Mouse (Mus musculus): ENCODE results near the gene Rasl10b.

Gene Rasl10b

DNA sequence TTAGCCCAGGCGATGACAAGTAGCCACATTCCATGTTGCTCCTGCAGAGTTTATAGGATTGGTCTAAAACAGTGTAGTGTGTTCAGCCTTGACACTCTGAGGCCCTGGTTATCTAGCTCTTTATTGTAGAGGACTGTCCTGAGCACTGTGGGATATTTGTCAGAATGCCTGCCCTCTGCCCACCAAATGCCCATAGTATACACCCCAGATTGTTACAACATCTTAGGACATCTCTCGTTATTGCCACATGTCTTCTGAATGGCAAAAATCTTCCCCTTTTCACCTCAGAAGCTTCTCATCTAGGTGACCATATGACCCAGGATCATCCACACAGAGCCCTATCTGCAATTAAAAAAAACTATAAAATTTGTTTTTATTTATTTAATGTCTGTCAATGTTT, 23.6 kb downstream of the Rasl10b start:
- DNase-seq (ENCODE audit: low spot score): no peak

- no peak for DNase-seq (ENCODE audit: low spot score)
Observed at GRCm38 (mm10) chr11:83437377-83437776, 28.4 kb downstream of the Rasl10b start, which contains the start of gene 1700020L24Rik. TSS of gene 1700020L24Rik (plus strand) at chr11:83437677.

- no peak for DNase-seq (ENCODE audit: low spot score)
Observed at GRCm38 (mm10) chr11:83439426-83440060, 30.6 kb downstream of the Rasl10b start.

DNA sequence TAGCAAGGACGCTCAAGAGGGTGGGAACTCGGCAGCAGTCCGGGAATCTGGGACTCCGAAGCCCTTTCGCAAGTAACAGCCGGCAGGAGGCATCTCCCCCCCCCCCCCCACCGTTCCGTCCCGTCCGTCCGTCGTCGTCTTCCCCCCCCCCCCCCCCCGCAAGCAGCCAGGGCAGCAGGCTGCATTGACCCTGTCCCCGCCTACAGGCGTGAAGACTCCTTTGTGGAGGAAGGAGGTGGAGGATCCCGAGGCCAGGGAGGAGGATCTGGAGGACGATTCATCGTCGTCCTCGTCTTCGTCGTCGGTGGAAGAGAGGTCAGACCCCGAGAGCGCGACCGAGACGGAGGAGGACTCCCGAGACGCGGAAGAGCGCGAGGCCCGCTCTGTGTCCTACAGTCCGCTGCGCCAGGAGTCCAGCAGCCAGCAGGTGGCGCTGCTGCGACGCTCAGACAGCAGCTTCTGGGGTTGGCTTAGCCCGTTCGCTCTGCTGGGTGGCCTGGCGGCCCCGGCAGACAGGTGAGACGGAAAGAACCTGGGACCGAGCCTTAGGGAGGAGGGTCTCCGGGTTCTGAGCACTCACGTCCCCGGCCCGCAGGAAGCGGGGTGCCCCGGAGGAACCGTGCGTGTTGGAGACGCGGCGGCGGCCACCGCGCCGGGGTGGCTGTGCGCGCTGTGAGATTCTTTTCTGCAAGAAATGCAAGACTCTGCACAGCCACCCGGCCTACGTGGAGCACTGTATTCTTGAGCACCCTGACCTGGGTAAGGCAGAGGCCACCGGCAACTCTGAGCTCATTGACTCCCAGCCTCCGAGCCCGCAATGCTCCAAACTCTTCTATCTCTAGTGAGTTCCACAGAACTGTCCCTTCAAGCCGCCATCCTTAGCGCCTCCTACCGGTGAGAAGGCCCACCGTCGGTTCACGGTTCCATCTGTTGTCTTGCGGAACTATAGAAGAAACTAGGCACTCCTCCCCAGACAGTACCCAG, 31.4 kb downstream of the Rasl10b start:
- peak; percentile 83 for DNase-seq (ENCODE audit: low spot score)

DNA sequence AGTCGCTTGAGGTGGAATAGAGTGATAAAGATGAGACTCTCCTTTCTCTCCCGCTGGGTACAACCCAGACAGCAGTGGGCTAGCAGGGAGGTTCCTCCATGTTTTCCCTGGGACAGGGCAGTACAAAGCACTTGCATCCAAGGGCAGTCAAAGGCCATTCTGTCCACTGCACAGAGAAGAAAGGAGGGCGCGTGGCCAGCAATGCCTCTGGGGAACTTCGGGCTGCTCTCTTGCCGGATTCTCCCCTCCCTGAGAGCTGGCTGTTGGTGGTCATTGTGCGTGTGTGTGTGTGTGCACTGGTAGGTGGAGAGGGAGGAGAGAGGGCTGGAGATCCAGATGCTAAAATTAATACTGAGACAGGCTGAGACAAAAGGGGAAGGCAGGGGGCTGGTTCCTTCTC, 32.3 kb downstream of the Rasl10b start:
- DNase-seq (ENCODE audit: low spot score): no peak

- peak; percentile 86 for DNase-seq (ENCODE audit: low spot score)
Observed at GRCm38 (mm10) chr11:83442596-83443267, 33.8 kb downstream of the Rasl10b start.

- DNase-seq (ENCODE audit: low spot score): no peak
Observed at GRCm38 (mm10) chr11:83443824-83444223, 34.9 kb downstream of the Rasl10b start.

DNA sequence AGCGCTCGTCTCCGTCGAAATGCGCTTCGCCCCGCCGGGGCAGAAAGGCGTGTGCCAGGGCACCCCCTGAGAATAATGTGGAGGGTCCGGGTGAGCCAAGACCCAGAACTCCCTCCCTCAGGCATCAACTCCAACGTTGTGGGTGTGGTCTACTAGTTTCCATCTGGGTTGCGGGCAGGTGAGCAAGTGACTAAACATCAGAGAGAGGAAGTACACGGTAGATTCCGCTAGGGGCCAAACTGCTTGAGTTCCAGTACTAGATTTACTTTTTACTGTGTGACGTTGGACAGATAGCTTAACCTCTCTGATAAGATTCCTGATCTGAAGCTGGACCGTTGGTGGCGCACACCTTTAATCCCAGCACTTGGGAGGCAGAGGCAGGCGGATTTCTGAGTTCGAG, 36.1 kb downstream of the Rasl10b start:
- no peak for DNase-seq (ENCODE audit: low spot score)

GRCm38 (mm10) chr11:83447612-83448011, 38.7 kb downstream of the Rasl10b start:
- DNase-seq (ENCODE audit: low spot score): no peak

DNA sequence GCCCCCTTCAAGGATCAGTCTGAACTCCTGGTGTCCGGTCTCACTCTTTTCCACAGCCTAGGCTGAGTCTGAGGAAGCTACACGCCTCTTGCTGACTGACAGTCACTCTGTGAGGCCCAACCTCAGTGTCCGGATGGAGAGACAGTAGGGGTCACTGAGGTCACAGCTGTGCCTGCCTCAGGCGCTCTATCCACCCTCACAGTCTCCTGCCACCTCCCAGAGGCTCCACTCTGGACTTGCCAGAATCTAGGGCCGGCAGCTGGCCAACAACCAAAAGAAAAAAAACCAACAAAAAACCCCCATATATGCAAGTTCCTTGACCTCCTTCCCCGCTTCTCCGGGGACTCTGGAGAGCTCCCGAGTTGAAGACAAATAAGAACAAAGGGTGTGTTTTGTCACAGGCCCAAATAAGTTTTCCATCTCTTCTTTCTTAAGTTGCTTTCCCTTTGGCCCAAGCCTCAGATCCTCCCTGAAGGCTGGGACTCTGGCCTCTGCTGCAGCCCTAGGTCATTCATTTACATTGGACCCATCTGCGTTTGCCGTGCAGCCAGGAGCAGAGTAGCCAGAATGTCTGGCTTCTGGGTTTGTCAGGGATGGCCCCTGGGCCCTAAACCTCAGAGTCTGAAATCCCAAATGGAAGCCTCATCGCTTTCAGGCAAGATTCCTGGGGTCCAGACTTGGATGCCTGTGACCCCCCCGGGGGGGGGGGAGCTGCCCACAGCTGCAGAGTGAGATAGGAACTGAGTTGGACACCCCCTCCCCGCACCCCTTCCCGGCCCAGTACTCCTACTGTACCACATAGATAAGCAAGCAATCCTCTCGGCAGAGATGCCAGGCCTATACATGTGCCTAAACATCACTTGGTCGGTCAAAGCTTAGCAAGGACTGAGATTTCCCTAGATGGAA, 39.3 kb downstream of the Rasl10b start:
- DNase-seq (ENCODE audit: low spot score): no peak

DNA sequence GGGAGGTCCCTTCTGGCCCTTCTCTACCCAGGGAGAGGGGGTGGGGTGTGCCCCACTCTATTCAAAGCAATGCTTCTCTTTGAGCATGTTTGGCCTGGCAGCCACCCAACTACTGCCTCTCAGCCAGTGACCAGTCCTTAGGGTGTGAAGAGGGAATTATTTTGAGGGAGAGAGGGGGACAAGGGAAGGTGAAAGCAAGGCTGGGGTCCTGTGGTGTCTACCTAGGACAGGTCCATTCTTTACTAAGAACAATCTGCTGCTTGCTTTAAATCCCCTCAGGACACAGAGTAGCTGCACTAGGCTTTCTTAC, 39.9 kb downstream of the Rasl10b start:
- DNase-seq (ENCODE audit: low spot score): no peak

DNA sequence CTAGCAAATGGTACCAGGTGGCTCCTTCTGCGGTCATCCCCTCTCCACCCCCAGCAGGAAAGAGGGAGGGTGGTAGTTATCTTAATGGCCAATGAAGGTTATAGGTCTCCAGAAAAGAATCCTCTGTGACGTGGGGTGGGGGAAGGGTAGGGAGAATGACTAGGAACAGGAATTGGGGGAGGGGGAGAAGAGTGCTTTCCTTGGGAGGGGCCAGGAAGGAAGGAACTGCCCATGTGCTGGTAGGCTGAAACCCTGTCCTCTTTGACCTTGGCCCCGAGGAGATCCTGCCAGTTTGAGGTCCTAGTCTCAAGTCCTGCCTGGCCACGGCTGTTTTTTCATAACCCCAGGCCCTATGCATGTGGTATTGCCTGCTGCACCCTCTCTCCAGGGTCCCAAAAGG, 40.4 kb downstream of the Rasl10b start:
- DNase-seq (ENCODE audit: low spot score): no peak

DNA sequence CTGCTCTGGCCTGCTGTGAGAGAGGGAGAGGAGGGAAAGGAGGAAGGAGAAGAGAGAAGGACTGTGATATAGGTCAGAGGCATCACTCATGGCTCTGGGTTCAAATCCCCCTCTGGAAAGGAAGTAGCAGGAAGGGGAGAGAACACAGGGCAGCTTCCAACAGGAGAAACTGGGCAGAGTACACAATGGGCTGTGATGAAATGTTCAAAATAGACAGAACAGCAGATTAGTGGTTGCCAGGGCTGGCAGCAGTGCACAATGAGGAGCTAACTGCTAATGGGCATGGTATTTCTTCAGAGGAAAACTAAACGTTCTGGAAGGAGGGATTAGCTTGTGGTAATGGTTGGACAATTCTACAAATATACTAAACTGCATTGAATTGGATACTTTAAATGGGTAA, 41.6 kb downstream of the Rasl10b start:
- no peak for DNase-seq (ENCODE audit: low spot score)

DNA sequence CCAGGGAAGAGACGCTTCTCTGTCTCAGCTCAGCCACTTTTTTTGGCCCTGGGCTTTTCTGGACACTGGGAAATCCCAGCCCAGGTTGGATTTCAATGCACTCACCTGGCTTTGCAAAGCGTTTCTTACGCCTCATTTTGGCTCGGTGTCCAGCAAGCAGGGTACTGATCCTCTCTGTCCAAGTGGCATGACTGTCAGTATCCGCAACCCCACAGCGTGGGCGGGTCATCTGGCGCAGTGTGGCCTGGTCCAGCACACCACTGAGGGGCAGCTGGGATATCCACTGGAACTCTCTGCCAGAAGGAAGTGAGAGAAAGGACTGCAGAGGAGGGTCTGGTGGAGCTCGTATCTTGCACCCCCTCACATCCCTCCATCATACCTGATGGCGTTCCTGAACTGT, 42.3 kb downstream of the Rasl10b start:
- no peak for DNase-seq (ENCODE audit: low spot score)

GRCm38 (mm10) chr11:83454548-83454947, 45.6 kb downstream of the Rasl10b start:
- no peak for DNase-seq (ENCODE audit: low spot score)

DNA sequence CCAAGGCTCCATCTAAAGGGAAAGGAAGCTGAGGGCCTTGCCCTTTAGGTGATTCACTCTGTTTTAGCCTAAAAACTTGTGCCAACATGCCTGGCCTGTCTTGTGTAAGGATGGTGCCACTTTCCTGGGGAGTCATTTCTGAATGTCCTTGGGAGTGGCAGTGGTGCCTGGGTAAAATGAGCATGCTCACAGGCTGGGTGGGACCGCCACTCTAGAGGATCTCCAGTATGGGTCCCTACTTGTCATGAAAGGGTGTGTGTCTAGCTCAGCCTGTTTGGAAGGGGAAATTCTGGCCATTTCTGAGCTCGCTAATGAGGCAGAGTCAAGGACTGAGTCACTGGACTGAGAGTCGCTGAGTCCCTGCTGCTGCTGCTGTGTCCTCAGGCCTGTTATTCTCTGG, 46.7 kb downstream of the Rasl10b start:
- DNase-seq (ENCODE audit: low spot score): no peak

GRCm38 (mm10) chr11:83457257-83457656, 48.3 kb downstream of the Rasl10b start:
- no peak for DNase-seq (ENCODE audit: low spot score)

- DNase-seq (ENCODE audit: low spot score): no peak
Observed at GRCm38 (mm10) chr11:83457912-83458601, 49.1 kb downstream of the Rasl10b start.

DNA sequence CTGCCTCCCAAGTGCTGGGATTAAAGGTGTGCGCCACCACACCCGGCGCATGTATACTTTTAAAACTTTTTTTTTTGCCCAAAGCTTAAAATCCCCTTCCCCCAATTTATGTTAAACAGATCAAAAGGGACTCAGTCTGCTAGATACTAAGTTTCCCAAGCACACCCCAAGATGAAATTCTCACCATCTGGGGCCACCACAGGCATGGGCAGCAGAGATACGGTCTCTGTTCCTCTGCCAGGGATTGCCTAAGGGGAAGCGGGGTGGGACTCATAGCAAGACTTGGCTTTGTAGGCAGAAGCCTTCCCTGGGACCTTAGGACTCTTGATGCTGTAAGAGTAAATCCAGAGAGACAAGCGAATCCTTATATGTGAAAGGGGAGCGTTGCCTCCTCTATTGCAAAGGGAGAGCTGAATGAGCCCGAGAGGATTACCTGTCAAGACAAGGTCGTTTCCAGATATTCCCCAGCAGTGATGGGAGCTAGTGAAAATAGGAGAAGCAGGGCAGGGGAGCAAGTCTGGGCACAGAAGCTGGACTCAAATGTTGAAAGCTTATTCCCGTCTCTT, 52.6 kb downstream of the Rasl10b start:
- no peak for DNase-seq (ENCODE audit: low spot score)

- no peak for DNase-seq (ENCODE audit: low spot score)
Observed at GRCm38 (mm10) chr11:83462711-83463244, 53.8 kb downstream of the Rasl10b start, which contains the start of gene Mmp28. TSS of gene Mmp28 (minus strand) at chr11:83463071.
